In the genomic region with DNA sequence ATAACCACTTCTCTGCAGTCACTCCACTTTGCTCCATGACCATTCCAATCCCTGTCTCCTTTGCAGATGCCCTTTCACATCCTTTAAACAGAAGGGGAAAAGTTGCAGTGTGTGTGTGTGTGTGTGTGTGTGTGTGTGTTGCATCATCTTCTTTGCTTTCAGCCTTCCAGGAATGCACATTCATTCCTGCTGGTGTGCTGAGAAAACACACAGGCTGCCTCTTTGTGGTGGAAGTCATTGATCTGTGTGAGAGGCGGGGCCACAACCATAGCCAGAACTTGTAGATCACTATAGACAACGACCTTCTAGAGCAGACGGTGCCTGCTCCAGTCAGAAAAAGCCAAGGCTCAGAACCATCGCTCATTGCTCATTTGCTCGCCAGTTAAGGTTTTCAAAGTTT, we compare ENCODE assay signal across 15 mouse cellular contexts.
"Had no signal": no experiment of that assay in that cellular context is flagged by ENCODE, and none has a peak within 500 bp of the region (broad histone marks: within the 10 kb centered on the region; RNA-seq: fewer than 3 reads in every experiment).

No protein-coding gene starts in this region.

- H3K9me3 ChIP-seq: liver, embryonic 13.5 days; midbrain, embryonic 10.5 days; midbrain, embryonic 12.5 days; neural tube, embryonic 13.5 days had no signal

- H3K4me3 ChIP-seq: liver, embryonic 13.5 days; midbrain, embryonic 10.5 days; midbrain, embryonic 12.5 days; myocyte; neural tube, embryonic 13.5 days had no signal

- ATAC-seq: midbrain, embryonic 16.5 days had no signal

- DNase-seq: liver, embryonic 13.5 days; lung, adult 18-20 months; lung, embryonic 14.5 days; lung, postnatal 10 days; lung, postnatal 4 days; midbrain, embryonic 14.5 days; right cerebral cortex, postnatal 14 days; thymus, adult 2 months; thymus, postnatal 25 days; thymus, postnatal 4 days had no signal

- H3K36me3 ChIP-seq: liver, embryonic 13.5 days; midbrain, embryonic 10.5 days; midbrain, embryonic 12.5 days; neural tube, embryonic 13.5 days had no signal

- H3K4me2 ChIP-seq: liver, embryonic 13.5 days; lung, embryonic 14.5 days; midbrain, embryonic 12.5 days; neural tube, embryonic 13.5 days had no signal

- H3K27ac ChIP-seq: liver, embryonic 13.5 days; midbrain, embryonic 10.5 days; midbrain, embryonic 12.5 days; neural tube, embryonic 13.5 days had no signal

- H3K4me1 ChIP-seq: liver, embryonic 13.5 days; midbrain, embryonic 10.5 days; midbrain, embryonic 12.5 days; neural tube, embryonic 13.5 days had no signal

- H3K27me3 ChIP-seq: liver, embryonic 13.5 days; midbrain, embryonic 12.5 days; neural tube, embryonic 13.5 days had no signal

- H3K9ac ChIP-seq: liver, embryonic 13.5 days; lung, embryonic 14.5 days; midbrain, embryonic 12.5 days; neural tube, embryonic 13.5 days had no signal
